Mouse (Mus musculus) lung, postnatal 10 days (tissue): ENCODE data around the gene Tex21.
"Not testable (repeated sequence)": the region's sequence is repeated elsewhere in the genome, so short reads cannot be mapped to it uniquely, and the experiment has no call there.

Experiments
- DNase-seq: peaks from one replicate; pipeline ENCODE4 v3.0.0; 2021

Gene Tex21

DNA sequence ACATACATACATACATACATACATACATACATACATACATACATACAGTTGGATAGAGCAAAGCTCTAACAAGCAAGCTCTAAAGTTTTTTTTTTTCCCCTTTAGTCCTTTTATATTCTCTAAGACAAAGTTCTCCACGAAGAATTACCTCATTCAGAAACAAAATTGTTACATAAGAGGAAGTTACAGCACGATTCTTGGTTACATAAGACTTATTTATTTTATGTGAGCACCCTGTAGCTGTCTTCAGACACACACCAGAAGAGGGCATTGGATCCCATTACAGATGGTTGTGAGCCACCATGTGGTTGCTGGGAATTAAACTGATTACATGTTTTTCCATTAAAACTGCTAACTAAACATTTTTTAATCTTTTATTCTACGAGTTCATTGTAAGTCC, 52.0 kb downstream of the Tex21 start:
- peak; percentile 14 for DNase-seq

DNA sequence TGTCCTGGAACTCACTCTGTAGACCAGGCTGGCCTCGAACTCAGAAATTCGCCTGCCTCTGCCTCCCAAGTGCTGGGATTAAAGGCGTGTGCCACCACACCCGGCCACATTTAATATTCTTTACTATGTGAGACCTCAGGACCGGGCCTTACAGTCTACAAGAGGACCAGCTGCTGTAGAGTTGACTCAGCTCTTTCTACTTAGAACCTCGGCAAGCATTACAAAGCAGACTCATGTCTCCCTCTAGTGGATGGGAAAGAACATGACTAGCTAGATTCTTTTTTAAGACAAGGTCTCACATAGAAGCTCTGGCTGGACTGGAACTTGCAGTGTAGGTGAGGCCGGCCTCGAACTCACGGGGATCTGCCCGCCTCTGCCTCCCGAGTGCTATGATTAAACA, 55.6 kb downstream of the Tex21 start:
- peak; percentile 48 for DNase-seq

DNA sequence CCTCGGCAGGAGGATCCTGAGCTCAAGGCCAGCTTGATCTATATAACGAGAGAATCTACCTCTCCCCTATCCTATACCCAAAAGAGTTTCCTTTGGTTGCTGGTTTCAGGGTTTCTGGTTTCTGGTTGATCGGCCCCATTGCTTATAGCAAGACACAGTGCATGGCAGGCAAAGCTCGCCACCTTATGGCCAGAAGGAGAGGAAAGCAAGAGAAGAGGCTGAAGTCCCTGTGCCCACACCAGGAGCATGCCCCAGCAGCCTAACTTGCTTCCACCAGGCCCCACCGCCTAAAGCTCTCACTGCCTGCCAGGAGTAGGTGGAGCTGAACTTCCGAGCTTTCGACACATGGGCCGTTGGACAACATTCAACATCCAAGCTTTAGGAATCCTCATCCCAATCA, 58.7 kb downstream of the Tex21 start:
- DNase-seq = peak; percentile 47

- DNase-seq = no peak
These were observed 60.1 kb downstream of the Tex21 start for GRCm38 (mm10) chr12:76186473-76186872.

GRCm38 (mm10) chr12:76185167-76185816, 61.3 kb downstream of the Tex21 start:
- DNase-seq = no peak

- no peak for DNase-seq
These were observed 62.3 kb downstream of the Tex21 start for GRCm38 (mm10) chr12:76184271-76184670.

GRCm38 (mm10) chr12:76182831-76183230, 63.7 kb downstream of the Tex21 start:
- DNase-seq = no peak

GRCm38 (mm10) chr12:76181471-76181870, 65.1 kb downstream of the Tex21 start:
- DNase-seq = no peak

DNA sequence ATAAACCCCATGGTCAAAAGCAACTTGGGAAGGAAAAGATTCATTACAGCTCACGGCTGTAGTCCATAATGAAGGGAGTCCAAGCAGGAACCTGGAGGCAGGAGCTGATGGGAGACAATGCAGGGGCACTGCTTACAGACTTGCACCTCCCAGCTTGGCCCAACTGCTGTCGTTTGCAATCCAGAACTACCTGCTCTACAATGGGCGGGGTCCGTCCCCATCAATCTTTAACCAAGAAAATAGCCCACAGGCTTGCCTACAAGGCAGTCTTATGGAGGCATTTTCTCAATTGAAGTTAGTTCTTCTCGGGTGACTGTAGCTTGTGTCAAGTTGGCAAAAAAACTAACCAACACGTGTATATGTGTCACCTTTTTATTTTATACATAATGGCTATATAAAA, 66.1 kb downstream of the Tex21 start:
- DNase-seq = no peak

DNA sequence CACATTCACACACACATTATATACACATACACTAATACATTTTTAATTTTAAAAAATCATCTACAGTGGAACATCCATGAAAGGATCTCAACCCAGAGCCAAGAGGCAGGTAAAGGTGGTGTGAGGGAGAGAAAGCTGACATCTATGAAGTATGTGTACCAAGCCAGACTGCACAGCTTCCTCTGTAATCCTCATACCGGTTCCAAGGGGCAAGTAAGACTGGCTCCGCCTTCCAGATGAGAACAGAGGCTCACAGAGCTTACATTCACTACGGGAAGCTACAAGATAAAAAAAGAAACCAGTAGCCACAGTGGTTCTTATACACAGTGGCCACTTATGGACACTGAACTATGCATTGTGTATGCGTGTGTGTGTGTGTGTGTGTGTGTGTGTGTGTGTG, 67.0 kb downstream of the Tex21 start:
- no peak for DNase-seq

- DNase-seq = no peak
These were observed 67.5 kb downstream of the Tex21 start for GRCm38 (mm10) chr12:76179051-76179450.

DNA sequence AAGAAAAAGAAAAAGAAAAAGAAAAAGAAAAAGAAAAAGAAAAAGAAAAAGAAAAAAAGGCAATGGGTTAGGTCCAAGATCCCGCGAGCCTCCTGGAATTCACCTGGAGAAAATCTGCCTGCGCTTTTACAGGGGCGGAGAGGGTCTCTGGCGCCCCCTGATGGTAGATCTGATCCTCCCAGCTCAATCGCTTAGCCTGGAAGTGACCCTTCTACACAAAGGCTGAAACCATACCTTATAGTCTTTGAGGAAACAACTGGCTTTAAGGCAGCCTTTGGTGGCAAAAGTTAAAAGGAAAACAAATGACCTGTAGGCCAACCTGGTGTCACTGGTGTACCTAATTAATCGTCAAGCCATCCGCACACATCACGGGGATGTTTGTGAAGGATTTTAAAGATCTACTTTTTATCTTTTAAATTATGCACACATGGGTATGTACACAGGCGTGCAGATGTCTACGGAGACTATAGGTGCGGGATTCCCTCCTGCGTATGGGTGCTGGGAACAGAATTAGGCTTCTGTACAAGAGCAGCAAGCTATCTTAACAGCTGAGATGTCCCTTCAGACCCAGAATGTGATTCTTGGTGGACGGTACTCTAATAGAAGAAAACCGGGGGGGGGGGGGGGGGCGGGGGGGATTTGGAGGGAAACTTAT, 68.6 kb downstream of the Tex21 start:
- DNase-seq = peak; percentile 76

- DNase-seq = peak; percentile 44
These were observed 69.3 kb downstream of the Tex21 start, which contains the start of gene Esr2 for GRCm38 (mm10) chr12:76177000-76177863. TSS of gene Esr2 (minus strand) at chr12:76177259.

DNA sequence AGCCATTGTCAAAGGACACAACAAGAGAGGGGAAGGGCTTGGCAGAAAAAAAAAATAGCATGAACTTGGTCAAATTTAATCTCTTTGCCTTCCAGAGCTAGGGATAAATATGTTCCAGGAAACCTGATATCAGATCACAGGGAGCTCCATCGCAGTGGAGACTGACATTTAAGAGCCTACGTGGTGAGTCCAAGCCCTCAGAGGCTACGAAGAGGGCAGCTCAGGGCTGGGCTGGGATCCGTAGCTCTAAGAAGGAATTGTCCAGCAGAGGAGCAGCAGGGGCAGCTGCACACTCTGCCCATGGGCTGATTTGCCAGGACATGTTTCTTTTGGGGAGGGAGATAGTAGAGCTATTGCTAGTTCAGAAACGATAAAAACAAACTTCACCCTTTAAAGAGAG, 80.9 kb downstream of the Tex21 start:
- DNase-seq = no peak

GRCm38 (mm10) chr12:76152389-76152788, 94.2 kb downstream of the Tex21 start:
- not testable (repeated sequence) for DNase-seq
